ENCODE assay signal across 8 mouse cellular contexts in the genomic region with DNA sequence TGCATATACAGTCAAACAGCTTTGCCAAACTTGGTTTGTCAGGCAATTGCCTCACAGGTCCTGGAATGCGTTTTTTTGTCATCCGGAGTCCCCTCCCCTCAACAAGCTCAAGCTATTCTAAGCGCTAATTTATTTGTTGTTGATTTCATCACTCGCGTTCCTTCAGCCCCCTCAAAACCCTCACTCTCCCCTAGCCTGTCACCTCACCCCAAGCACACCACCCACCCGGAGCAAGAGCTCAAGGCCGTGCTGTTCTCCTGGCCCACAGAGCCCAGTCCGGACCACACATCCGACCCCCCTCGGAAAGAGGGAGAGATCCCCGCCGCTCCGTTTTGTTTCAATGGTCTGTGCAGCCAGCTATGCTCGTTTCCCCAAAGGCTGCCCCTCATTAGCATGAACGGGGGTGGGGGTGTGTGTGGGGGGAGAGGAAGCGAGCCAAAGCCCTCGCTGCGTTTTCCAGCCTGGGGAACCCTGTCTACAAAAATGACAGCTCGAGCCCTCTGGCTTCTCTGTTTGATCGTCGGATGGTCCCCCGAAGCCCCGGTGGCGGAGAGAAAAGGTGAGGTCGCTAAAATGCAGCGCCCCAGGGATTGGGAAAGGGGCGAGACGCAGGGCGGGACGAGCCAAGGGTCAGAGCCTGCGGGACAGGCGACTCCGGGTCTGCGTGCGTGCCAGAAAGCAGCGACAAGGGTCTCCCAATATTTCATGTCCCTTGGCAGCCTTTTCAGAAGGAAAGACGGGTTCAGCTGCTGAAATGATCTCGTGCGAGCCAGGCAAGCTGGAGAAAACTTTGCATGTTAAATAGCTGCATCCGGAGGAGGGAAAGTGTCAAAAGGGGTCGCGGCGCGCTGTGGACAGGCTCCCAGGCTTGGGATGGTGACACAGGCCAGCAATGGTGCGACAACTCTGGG. TPM values are rescaled to one million over a fixed set of nuclear protein-coding genes. Genes with fewer than 3 reads are reported as not detected.
A peak's percentile ranks its signal among the peaks of the same experiment; 100 is the strongest.
DNase-seq lines count a peak whose midpoint lies in the region; ATAC-seq and TF ChIP-seq lines count a peak whose summit lies in the region.

Gene 1810010H24Rik (plus strand): TSS at position 271 of the 911 bp plus-strand sequence.

- under 1% methylated on average over 45 of the region's 45 CpGs for WGBS in embryonic facial prominence, embryonic 10.5 days
- under 1% methylated on average over 45 of the region's 45 CpGs for WGBS in hindbrain, embryonic 13.5 days
- under 1% methylated on average over 45 of the region's 45 CpGs for WGBS in liver, embryonic 14.5 days (ENCODE audit: insufficient replicate concordance)
- WGBS in neural tube, embryonic 13.5 days, result under 1% methylated on average over 45 of the region's 45 CpGs

- no peak for TF ChIP-seq CTCF in liver, embryonic 14.5 days (IDR thresholded peaks at IDR 0.05; ENCODE audit: low read depth)

- no peak within 1 kb of the TSS for H3K27ac ChIP-seq in ES-E14 (ENCODE audit: insufficient read depth, low read depth, low read length, poor library complexity, severe bottlenecking)
- peak within 1 kb of the TSS; percentile 74 for H3K27ac ChIP-seq in embryonic facial prominence, embryonic 10.5 days (replicated peaks)
- peak within 1 kb of the TSS; percentile 81 for H3K27ac ChIP-seq in hindbrain, embryonic 13.5 days
- H3K27ac ChIP-seq in liver, embryonic 14.5 days, result no peak within 1 kb of the TSS
- peak within 1 kb of the TSS; percentile 67 for H3K27ac ChIP-seq in neural tube, embryonic 13.5 days (replicated peaks)

- H3K27me3 ChIP-seq in embryonic facial prominence, embryonic 10.5 days (replicated peaks; ENCODE audit: low read depth, poor library complexity, severe bottlenecking), result peaks cover 56% of the 10 kb centered on the region
- 0 out of 2 replicates have a peak, but pooled peaks cover 4% of the 10 kb centered on the region for H3K27me3 ChIP-seq in hindbrain, embryonic 13.5 days
- H3K27me3 ChIP-seq in liver, embryonic 14.5 days (ENCODE audit: control insufficient read depth, insufficient read depth, low read length), result peaks cover 33% of the 10 kb centered on the region
- no peaks in the 10 kb centered on the region for H3K27me3 ChIP-seq in neural tube, embryonic 13.5 days

- H3K36me3 ChIP-seq in ES-E14 (ENCODE audit: control insufficient read depth, insufficient read depth, low read length, poor library complexity, severe bottlenecking), result no peaks in the 10 kb centered on the region
- no peaks in the 10 kb centered on the region for H3K36me3 ChIP-seq in embryonic facial prominence, embryonic 10.5 days (replicated peaks)
- H3K36me3 ChIP-seq in hindbrain, embryonic 13.5 days, result no peaks in the 10 kb centered on the region
- H3K36me3 ChIP-seq in liver, embryonic 14.5 days (replicated peaks; ENCODE audit: control insufficient read depth, insufficient read depth, low read depth), result no peaks in the 10 kb centered on the region
- no peaks in the 10 kb centered on the region for H3K36me3 ChIP-seq in neural tube, embryonic 13.5 days

- no peak for TF ChIP-seq EP300 in liver, embryonic 14.5 days (IDR thresholded peaks at IDR 0.05; ENCODE audit: low read depth)

- H3K4me2 ChIP-seq in hindbrain, embryonic 13.5 days, result peak within 1 kb of the TSS; percentile 90
- H3K4me2 ChIP-seq in liver, embryonic 14.5 days (ENCODE audit: low read depth), result peak within 1 kb of the TSS; percentile 71
- H3K4me2 ChIP-seq in neural tube, embryonic 13.5 days, result peak within 1 kb of the TSS; percentile 89

- H3K4me1 ChIP-seq in ES-E14 (ENCODE audit: control insufficient read depth in 2 of 2, insufficient read depth in 2 of 2, low read length in 2 of 2, poor library complexity in 1 of 2), result peaks cover 15 to 27% of the 10 kb centered on the region in 2 experiments
- peaks cover 50% of the 10 kb centered on the region for H3K4me1 ChIP-seq in embryonic facial prominence, embryonic 10.5 days
- H3K4me1 ChIP-seq in hindbrain, embryonic 13.5 days (replicated peaks), result peaks cover 37% of the 10 kb centered on the region
- peaks cover 0 to 12% of the 10 kb centered on the region in 2 experiments; a peak in 2 of 4 replicates for H3K4me1 ChIP-seq in liver, embryonic 14.5 days (replicated peaks; ENCODE audit: control insufficient read depth in 2 of 2, insufficient read depth in 2 of 2, low read length in 1 of 2)
- H3K4me1 ChIP-seq in neural tube, embryonic 13.5 days (replicated peaks), result peaks cover 42% of the 10 kb centered on the region

- DNase-seq in B cell, adult 2 months, result peak; percentile 50 to 55
- DNase-seq in ES-E14 (ENCODE audit: low read depth, low spot score), result no peak
- DNase-seq in embryonic facial prominence, embryonic 10.5 days (ENCODE audit: low spot score), result peak; percentile 61
- DNase-seq in liver, embryonic 14.5 days (ENCODE audit: low read depth in 3 of 3, low spot score in 3 of 3), result no peak
- DNase-seq in layer of hippocampus, adult 9-11 months, result no peak

- H3K4me3 ChIP-seq in ES-E14 (ENCODE audit: insufficient read depth in 1 of 2, low read depth in 1 of 2, low read length in 2 of 2, poor library complexity in 1 of 2, severe bottlenecking in 1 of 2), result peak within 1 kb of the TSS; percentile 45 to 73
- H3K4me3 ChIP-seq in embryonic facial prominence, embryonic 10.5 days, result peak within 1 kb of the TSS; percentile 65
- peak within 1 kb of the TSS; percentile 52 for H3K4me3 ChIP-seq in hindbrain, embryonic 13.5 days
- H3K4me3 ChIP-seq in liver, embryonic 14.5 days (ENCODE audit: insufficient read depth in 1 of 2, low read depth in 2 of 2, low read length in 2 of 2), result peak within 1 kb of the TSS; percentile 20 to 50
- peak within 1 kb of the TSS; percentile 50 for H3K4me3 ChIP-seq in neural tube, embryonic 13.5 days

- ATAC-seq in hindbrain, embryonic 13.5 days (ENCODE audit: low FRiP score), result peak; percentile 19; the same call in 1 of the 2 replicates
- ATAC-seq in liver, embryonic 14.5 days (ENCODE audit: insufficient read depth), result no peak
- ATAC-seq in neural tube, embryonic 13.5 days (ENCODE audit: low read depth), result peak; percentile 25; the same call in 1 of the 2 replicates
- ATAC-seq in monocyte, adult 5-6 weeks (replicated peaks; ENCODE audit: insufficient number of reproducible peaks, low FRiP score, low TSS enrichment, poor library complexity, severe bottlenecking), result no peak

- in situ Hi-C loops in ES-E14 (cut with MboI; ENCODE audit: low sequenced_read_pairs in 2 of 2, unreplicated experiment in 2 of 2), result no loop called here

- H3K9me3 ChIP-seq in ES-E14 (ENCODE audit: control insufficient read depth, insufficient read depth, low read depth, low read length), result no peaks in the 10 kb centered on the region
- H3K9me3 ChIP-seq in embryonic facial prominence, embryonic 10.5 days, result no peaks in the 10 kb centered on the region
- no peaks in the 10 kb centered on the region for H3K9me3 ChIP-seq in hindbrain, embryonic 13.5 days
- H3K9me3 ChIP-seq in liver, embryonic 14.5 days (ENCODE audit: control insufficient read depth, low read length), result no peaks in the 10 kb centered on the region
- no peaks in the 10 kb centered on the region for H3K9me3 ChIP-seq in neural tube, embryonic 13.5 days

- H3K9ac ChIP-seq in ES-E14 (ENCODE audit: insufficient read depth, low read depth, low read length, poor library complexity, severe bottlenecking), result peak within 1 kb of the TSS; percentile 57
- H3K9ac ChIP-seq in hindbrain, embryonic 13.5 days, result peak within 1 kb of the TSS; percentile 78
- peak within 1 kb of the TSS; percentile 36; the same call in 1 of the 2 replicates for H3K9ac ChIP-seq in liver, embryonic 14.5 days (replicated peaks)
- H3K9ac ChIP-seq in neural tube, embryonic 13.5 days, result peak within 1 kb of the TSS; percentile 75

TF ChIP-seq in ES-E14, 5 proteins besides CTCF, POLR2A, EP300 and RAD21:
- TF ChIP-seq CHD2 (IDR thresholded peaks at IDR 0.05; ENCODE audit: low read depth, low read length), result no peak
- TF ChIP-seq MAFK (IDR thresholded peaks at IDR 0.05; ENCODE audit: insufficient read depth, low read depth, low read length), result no peak
- no peak for TF ChIP-seq HCFC1 (IDR thresholded peaks at IDR 0.05; ENCODE audit: borderline replicate concordance, insufficient read depth, low read length)
- TF ChIP-seq ZNF384 (IDR thresholded peaks at IDR 0.05; ENCODE audit: low read depth, low read length), result no peak
- TF ChIP-seq ZC3H11A (IDR thresholded peaks at IDR 0.05; ENCODE audit: borderline replicate concordance, low read depth, low read length), result no peak

RNA-seq across cellular contexts. Expression of gene 1810010H24Rik, which starts in this region (rescaled TPM):
- 3.6 and 5.7 TPM in 2 replicates for total RNA-seq in ES-E14 (2012; rRNA removed)
- 0.98 and 2.1 TPM in 2 replicates for polyA plus RNA-seq in embryonic facial prominence, embryonic 10.5 days (2016; fragmentation: Nextera tagmentation; extraction: Ambion mirVana)
- polyA plus RNA-seq in hindbrain, embryonic 13.5 days (2015; fragmentation: Nextera tagmentation; extraction: Ambion mirVana), result 5.4 and 5.6 TPM in 2 replicates
- polyA plus RNA-seq in liver, embryonic 14.5 days (2012; rRNA removed), result 1.8 and 1.9 TPM in 2 replicates
- 2.6 and 3.9 TPM in 2 replicates for polyA plus RNA-seq in liver, embryonic 14.5 days (2014; fragmentation: Nextera tagmentation; extraction: Ambion mirVana)
- polyA plus RNA-seq in neural tube, embryonic 13.5 days (2015; fragmentation: Nextera tagmentation; extraction: Ambion mirVana), result 6.6 TPM in 2 replicates
- total RNA-seq in monocyte, adult 5-6 weeks (2017), result not detected in 3 replicates

Comparison
In these comparisons a context has a peak if more than half of its experiments do, and no peak if none do; other contexts are left out.
1. DNase-seq: peak in B cell, adult 2 months (2 of 2) and embryonic facial prominence, embryonic 10.5 days (single experiment); none in ES-E14 (single experiment), liver, embryonic 14.5 days (0 of 3) and layer of hippocampus, adult 9-11 months (single experiment).
2. H3K27ac ChIP-seq: peak in embryonic facial prominence, embryonic 10.5 days (single experiment), hindbrain, embryonic 13.5 days (single experiment) and neural tube, embryonic 13.5 days (single experiment); none in ES-E14 (single experiment) and liver, embryonic 14.5 days (single experiment).
3. ATAC-seq: peak in hindbrain, embryonic 13.5 days (single experiment) and neural tube, embryonic 13.5 days (single experiment); none in liver, embryonic 14.5 days (single experiment) and monocyte, adult 5-6 weeks (single experiment).
4. Peak in every context shown above with its lines, with median percentiles within 50 percentile points of each other: H3K4me3 ChIP-seq, H3K9ac ChIP-seq and H3K4me2 ChIP-seq.